Mouse (Mus musculus) limb, embryonic 13.5 days (tissue): Measurements from ENCODE around the gene Zfp626. TPM values are rescaled to one million over a fixed set of nuclear protein-coding genes. Genes with fewer than 3 reads are reported as not detected.
"Not testable (repeated sequence)": the region's sequence is repeated elsewhere in the genome, so short reads cannot be mapped to it uniquely, and the experiment has no call there.

Source experiments
- ATAC-seq: fragments of 200-750 bp; cut with Nextera tagmentation; 2 replicates; pipeline ENCODE4 v1.8.0; 2017; ENCODE audit warnings: low read depth, moderate number of reproducible peaks, moderate TSS enrichment; ENCODE audit not compliant: low FRiP score
- H3K27ac ChIP-seq: fragments of 300-500 bp; sonication (generic); 2 replicates; pipeline ENCODE4 v1.5.1; 2015; ENCODE audit warnings: inconsistent platforms, mild to moderate bottlenecking, moderate library complexity
- H3K27me3 ChIP-seq: fragments of 300-500 bp; sonication (generic); 2 replicates; pipeline ENCODE4 v1.6.1; 2015; ENCODE audit warnings: mild to moderate bottlenecking, inconsistent platforms
- H3K36me3 ChIP-seq: fragments of 300-500 bp; sonication (generic); 2 replicates; pipeline ENCODE4 v1.6.1; 2015; ENCODE audit warnings: inconsistent platforms, mild to moderate bottlenecking, moderate library complexity
- H3K4me1 ChIP-seq: fragments of 300-500 bp; sonication (generic); 2 replicates; pipeline ENCODE4 v1.6.1; 2015; ENCODE audit warnings: inconsistent platforms
- H3K4me2 ChIP-seq: fragments of 300-500 bp; sonication (generic); replicated peaks from 2 replicates; pipeline ENCODE4 v1.6.1; 2015; ENCODE audit warnings: inconsistent platforms, mild to moderate bottlenecking, moderate library complexity
- H3K4me3 ChIP-seq: fragments of 300-500 bp; sonication (generic); 2 replicates; pipeline ENCODE4 v1.5.1; 2015; ENCODE audit warnings: moderate library complexity, mild to moderate bottlenecking, inconsistent platforms
- H3K9ac ChIP-seq: fragments of 300-500 bp; sonication (generic); 2 replicates; pipeline ENCODE4 v1.6.1; 2015; ENCODE audit warnings: mild to moderate bottlenecking, inconsistent platforms
- H3K9me3 ChIP-seq: fragments of 300-500 bp; sonication (generic); 2 replicates; pipeline ENCODE4 v1.6.1; 2016; ENCODE audit warnings: inconsistent platforms
- WGBS: fragments of 180-500 bp; shearing (Covaris S2); methylation state at CpG from one replicate; pipeline ENCODE4 v1.1.7; 2015; 5-methylcytosine and 5-hydroxymethylcytosine counted together
- polyA plus RNA-seq: library from polyadenylated mRNA; unstranded; fragments of >200 nt; fragmentation: Nextera tagmentation; extraction: Ambion mirVana; gene quantifications from 2 replicates; pipeline ENCODE4 v1.2.1, GENCODE M21; 2015

Gene Zfp626
- polyA plus RNA-seq: 2.7 TPM in 2 replicates

GRCm38 (mm10) chr7:27806896-27807295, at the start of gene Zfp626:
TSS of gene Zfp626 (plus strand) at chr7:27807196.
- H3K36me3 ChIP-seq: peaks cover 38% of the 10 kb centered on the region
- not testable (repeated sequence) for H3K4me1 ChIP-seq, H3K4me2 ChIP-seq, ATAC-seq, H3K9me3 ChIP-seq, H3K27ac ChIP-seq, H3K27me3 ChIP-seq, H3K9ac ChIP-seq
- WGBS: 85% methylated on average over 3 of the region's 3 CpGs
- peak within 1 kb of the TSS; percentile 65; the same call in 1 of the 2 replicates for H3K4me3 ChIP-seq

- ATAC-seq: no peak
- WGBS: 9% methylated on average over 17 of the region's 17 CpGs
Observed at GRCm38 (mm10) chr7:27765176-27765886, 41.7 kb upstream of the Zfp626 start.

GRCm38 (mm10) chr7:27789306-27789705, 17.7 kb upstream of the Zfp626 start:
- H3K36me3 ChIP-seq: no peaks in the 10 kb centered on the region
- 79% methylated on average over 5 of the region's 5 CpGs for WGBS
- ATAC-seq: no peak

More at GRCm38 (mm10) chr7:27765176-27765886, 41.7 kb upstream of the Zfp626 start:
- Histone ChIP-seq H3K27ac (no peak overlapping the region), H3K4me2 (peak overlapping the region; percentile 63), H3K4me1 (0 out of 2 replicates have a peak, but pooled peaks cover 3% of the 10 kb centered on the region), H3K9ac (peak overlapping the region; percentile 48; the same call in 1 of the 2 replicates), H3K36me3 (no peaks in the 10 kb centered on the region), H3K4me3 (peak overlapping the region; percentile 33), H3K9me3 (no peaks in the 10 kb centered on the region), H3K27me3 (no peaks in the 10 kb centered on the region)

GRCm38 (mm10) chr7:27793865-27794264, 13.1 kb upstream of the Zfp626 start:
- 35% methylated on average over 3 of the region's 3 CpGs for WGBS
- H3K4me2 ChIP-seq, H3K27me3 ChIP-seq, H3K4me3 ChIP-seq, H3K4me1 ChIP-seq, H3K27ac ChIP-seq, ATAC-seq, H3K9ac ChIP-seq, H3K9me3 ChIP-seq, H3K36me3 ChIP-seq: not testable (repeated sequence)

More at GRCm38 (mm10) chr7:27789306-27789705, 17.7 kb upstream of the Zfp626 start:
- Histone ChIP-seq H3K27me3 (no peaks in the 10 kb centered on the region), H3K27ac (no peak overlapping the region), H3K4me1 (no peaks in the 10 kb centered on the region), H3K9me3 (peaks cover 25% of the 10 kb centered on the region), H3K9ac (no peak overlapping the region), H3K4me3 (no peak overlapping the region), H3K4me2 (no peak overlapping the region)

- no peak for ATAC-seq
Observed at GRCm38 (mm10) chr7:27794566-27794965, 12.4 kb upstream of the Zfp626 start.

GRCm38 (mm10) chr7:27797906-27798811, 8.8 kb upstream of the Zfp626 start:
- Histone ChIP-seq H3K4me1 (peaks cover 7% of the 10 kb centered on the region), H3K9ac (no peak overlapping the region), H3K4me3 (no peak overlapping the region), H3K36me3 (no peaks in the 10 kb centered on the region), H3K27me3 (no peaks in the 10 kb centered on the region), H3K9me3 (no peaks in the 10 kb centered on the region), H3K4me2 (peak overlapping the region; percentile 41), H3K27ac (no peak overlapping the region)
- ATAC-seq: no peak
- 37% methylated on average over 8 of the region's 8 CpGs for WGBS

More at GRCm38 (mm10) chr7:27794566-27794965, 12.4 kb upstream of the Zfp626 start:
- Histone ChIP-seq H3K27me3 (no peaks in the 10 kb centered on the region), H3K9ac (no peak overlapping the region), H3K4me1 (peaks cover 7% of the 10 kb centered on the region), H3K4me2 (no peak overlapping the region), H3K4me3 (no peak overlapping the region), H3K36me3 (no peaks in the 10 kb centered on the region), H3K9me3 (no peaks in the 10 kb centered on the region), H3K27ac (no peak overlapping the region)

- no peak for ATAC-seq
- no peaks in the 10 kb centered on the region for H3K27me3 ChIP-seq
- H3K9ac ChIP-seq: no peak overlapping the region
- H3K4me2 ChIP-seq: no peak overlapping the region
- H3K9me3 ChIP-seq: no peaks in the 10 kb centered on the region
- no peak overlapping the region for H3K27ac ChIP-seq
- WGBS: 67% methylated on average over 2 of the region's 2 CpGs
- H3K4me1 ChIP-seq: peaks cover 10% of the 10 kb centered on the region
- no peaks in the 10 kb centered on the region; the same call in 1 of the 2 replicates for H3K36me3 ChIP-seq
- H3K4me3 ChIP-seq: no peak overlapping the region
Observed at GRCm38 (mm10) chr7:27801137-27801536, 5.9 kb upstream of the Zfp626 start.

- H3K27me3 ChIP-seq: no peaks in the 10 kb centered on the region
- H3K4me3 ChIP-seq: no peak overlapping the region
- H3K36me3 ChIP-seq: peaks cover 3% of the 10 kb centered on the region; the same call in 1 of the 2 replicates
- WGBS: 71% methylated on average over 5 of the region's 5 CpGs
- H3K9ac ChIP-seq: no peak overlapping the region
- H3K9me3 ChIP-seq: no peaks in the 10 kb centered on the region
- H3K27ac ChIP-seq: no peak overlapping the region
- no peak overlapping the region for H3K4me2 ChIP-seq
- ATAC-seq: no peak
- peaks cover 9% of the 10 kb centered on the region for H3K4me1 ChIP-seq
Observed at GRCm38 (mm10) chr7:27802986-27803385, 4.0 kb upstream of the Zfp626 start.

GRCm38 (mm10) chr7:27804297-27805030, 2.5 kb upstream of the Zfp626 start:
- Histone ChIP-seq H3K27me3 (no peaks in the 10 kb centered on the region), H3K9ac (peak overlapping the region; percentile 75), H3K4me3 (peak overlapping the region; percentile 65), H3K4me2 (peak overlapping the region; percentile 81), H3K4me1 (peaks cover 3% of the 10 kb centered on the region; the same call in 1 of the 2 replicates), H3K9me3 (no peaks in the 10 kb centered on the region), H3K27ac (peak overlapping the region; percentile 70; the same call in 1 of the 2 replicates), H3K36me3 (peaks cover 17% of the 10 kb centered on the region)
- peak; percentile 88 for ATAC-seq
- WGBS: under 1% methylated on average over 25 of the region's 25 CpGs

- H3K9me3 ChIP-seq, ATAC-seq, H3K4me2 ChIP-seq, H3K4me3 ChIP-seq, H3K4me1 ChIP-seq, H3K27ac ChIP-seq, H3K9ac ChIP-seq, H3K27me3 ChIP-seq: not testable (repeated sequence)
- WGBS: 86% methylated on average over 7 of the region's 7 CpGs
- H3K36me3 ChIP-seq: peaks cover 42% of the 10 kb centered on the region
Observed at GRCm38 (mm10) chr7:27807305-27807704, 309 bp downstream of the Zfp626 start.

- H3K36me3 ChIP-seq: peaks cover 51% of the 10 kb centered on the region
Observed at GRCm38 (mm10) chr7:27818526-27819110, 11.6 kb downstream of the Zfp626 start.

More at GRCm38 (mm10) chr7:27818526-27819110, 11.6 kb downstream of the Zfp626 start:
- H3K4me1 ChIP-seq: no peaks in the 10 kb centered on the region
- no peak overlapping the region for H3K9ac ChIP-seq
- no peak overlapping the region for H3K4me3 ChIP-seq
- no peak overlapping the region for H3K4me2 ChIP-seq
- 93% methylated on average over 7 of the region's 7 CpGs for WGBS
- no peaks in the 10 kb centered on the region for H3K27me3 ChIP-seq
- no peak overlapping the region for H3K27ac ChIP-seq
- no peak for ATAC-seq
- no peaks in the 10 kb centered on the region for H3K9me3 ChIP-seq
